Mouse (Mus musculus) kidney, embryonic 16.5 days (tissue): ENCODE results near the gene Ank. TPM values are rescaled to one million over a fixed set of nuclear protein-coding genes. Genes with fewer than 3 reads are reported as not detected.

Experiments used
- ATAC-seq: fragments of 200-750 bp; cut with Nextera tagmentation; 2 replicates; pipeline ENCODE4 v1.8.0; 2017; ENCODE audit warnings: moderate TSS enrichment; ENCODE audit not compliant: low FRiP score, low TSS enrichment
- H3K27ac ChIP-seq: fragments of 300-500 bp; sonication (generic); 2 replicates; pipeline ENCODE4 v1.5.1; 2014; ENCODE audit warnings: low read length
- H3K27me3 ChIP-seq: fragments of 300-500 bp; sonication (generic); 2 replicates; pipeline ENCODE4 v1.6.1; 2014; ENCODE audit warnings: low read length, control low read depth, mixed read lengths; ENCODE audit not compliant: insufficient read depth
- H3K36me3 ChIP-seq: fragments of 300-500 bp; sonication (generic); 2 replicates; pipeline ENCODE4 v1.6.1; 2014; ENCODE audit warnings: low read length, control low read depth, mixed read lengths; ENCODE audit not compliant: insufficient read depth
- H3K4me1 ChIP-seq: fragments of 300-500 bp; sonication (generic); 2 replicates; pipeline ENCODE4 v1.6.1; 2014; ENCODE audit warnings: low read length, control low read depth, mixed read lengths; ENCODE audit not compliant: insufficient read depth
- H3K4me2 ChIP-seq: fragments of 300-500 bp; sonication (generic); replicated peaks from 2 replicates; pipeline ENCODE4 v1.6.1; 2014; ENCODE audit warnings: low read depth, low read length
- H3K4me3 ChIP-seq: fragments of 300-500 bp; sonication (generic); 2 replicates; pipeline ENCODE4 v1.5.1; 2014; ENCODE audit warnings: mild to moderate bottlenecking, low read length
- H3K9ac ChIP-seq: fragments of 300-500 bp; sonication (generic); replicated peaks from 2 replicates; pipeline ENCODE4 v1.6.1; 2014; ENCODE audit warnings: low read length
- H3K9me3 ChIP-seq: fragments of 300-500 bp; sonication (generic); 2 replicates; pipeline ENCODE4 v1.6.1; 2016; ENCODE audit warnings: low read length, control low read depth
- WGBS: fragments of 180-500 bp; shearing (Covaris S2); extraction: QIAGEN DNeasy Blood & Tissue Kit; methylation state at CpG from one replicate; pipeline ENCODE4 v1.1.7; 2014; 5-methylcytosine and 5-hydroxymethylcytosine counted together
- polyA plus RNA-seq: library from polyadenylated mRNA; unstranded; fragments of >200 nt; fragmentation: Nextera tagmentation; extraction: Ambion mirVana; gene quantifications from 2 replicates; pipeline ENCODE4 v1.2.1, GENCODE M21; 2015

Ank gene
- polyA plus RNA-seq, 1 experiment from 2014 or later = 7.2 TPM

- Histone ChIP-seq H3K4me2 (no peak overlapping the region), H3K9me3 (no peaks in the 10 kb centered on the region; the same call in 1 of the 2 replicates), H3K27me3 (no peaks in the 10 kb centered on the region), H3K4me1 (0 out of 2 replicates have a peak, but pooled peaks cover 11% of the 10 kb centered on the region), H3K9ac (no peak overlapping the region), H3K27ac (no peak overlapping the region), H3K4me3 (no peak overlapping the region), H3K36me3 (no peaks in the 10 kb centered on the region)
- ATAC-seq = no peak
- 81% methylated on average over 4 of the region's 4 CpGs for WGBS
Observed at GRCm38 (mm10) chr15:27480333-27481015, 14.0 kb downstream of the Ank start.

GRCm38 (mm10) chr15:27481956-27482355 lies 15.5 kb downstream of the Ank start:
- H3K36me3 ChIP-seq = no peaks in the 10 kb centered on the region
- H3K4me3 ChIP-seq = no peak overlapping the region
- no peak overlapping the region for H3K4me2 ChIP-seq
- no peaks in the 10 kb centered on the region for H3K27me3 ChIP-seq
- H3K9ac ChIP-seq = no peak overlapping the region
- no peak for ATAC-seq
- H3K27ac ChIP-seq = no peak overlapping the region
- 81% methylated on average over 4 of the region's 4 CpGs for WGBS
- 0 out of 2 replicates have a peak, but pooled peaks cover 22% of the 10 kb centered on the region for H3K4me1 ChIP-seq
- no peaks in the 10 kb centered on the region for H3K9me3 ChIP-seq

GRCm38 (mm10) chr15:27483183-27483582 lies 16.7 kb downstream of the Ank start:
- ATAC-seq = 0 out of 2 replicates have a peak, but pooled peaks have one; percentile 19
- 52% methylated on average over 3 of the region's 3 CpGs for WGBS
- Histone ChIP-seq H3K9me3 (no peaks in the 10 kb centered on the region), H3K36me3 (no peaks in the 10 kb centered on the region), H3K9ac (no peak overlapping the region), H3K4me1 (0 out of 2 replicates have a peak, but pooled peaks cover 22% of the 10 kb centered on the region), H3K27ac (no peak overlapping the region), H3K27me3 (no peaks in the 10 kb centered on the region), H3K4me2 (no peak overlapping the region), H3K4me3 (no peak overlapping the region)

- Histone ChIP-seq H3K9me3 (no peaks in the 10 kb centered on the region), H3K27ac (no peak overlapping the region), H3K27me3 (no peaks in the 10 kb centered on the region), H3K4me3 (no peak overlapping the region), H3K4me1 (peaks cover 17% of the 10 kb centered on the region; the same call in 1 of the 2 replicates), H3K36me3 (no peaks in the 10 kb centered on the region), H3K4me2 (no peak overlapping the region), H3K9ac (no peak overlapping the region)
- no peak for ATAC-seq
- 38% methylated on average over 12 of the region's 12 CpGs for WGBS
Observed at GRCm38 (mm10) chr15:27485567-27486278, 19.2 kb downstream of the Ank start.

GRCm38 (mm10) chr15:27486279-27486618 lies 19.8 kb downstream of the Ank start:
- H3K4me1 ChIP-seq = peaks cover 17% of the 10 kb centered on the region; the same call in 1 of the 2 replicates
- no peak for ATAC-seq
- H3K4me3 ChIP-seq = no peak overlapping the region
- H3K27ac ChIP-seq = no peak overlapping the region
- H3K4me2 ChIP-seq = no peak overlapping the region
- 76% methylated on average over 5 of the region's 5 CpGs for WGBS
- no peak overlapping the region for H3K9ac ChIP-seq
- H3K36me3 ChIP-seq = no peaks in the 10 kb centered on the region
- H3K9me3 ChIP-seq = no peaks in the 10 kb centered on the region
- H3K27me3 ChIP-seq = no peaks in the 10 kb centered on the region

- ATAC-seq = no peak
- H3K4me1 ChIP-seq = peaks cover 17% of the 10 kb centered on the region; the same call in 1 of the 2 replicates
- H3K27me3 ChIP-seq = no peaks in the 10 kb centered on the region
- H3K9ac ChIP-seq = no peak overlapping the region
- H3K27ac ChIP-seq = no peak overlapping the region
- H3K4me3 ChIP-seq = no peak overlapping the region
- H3K36me3 ChIP-seq = no peaks in the 10 kb centered on the region
- H3K4me2 ChIP-seq = no peak overlapping the region
- no peaks in the 10 kb centered on the region for H3K9me3 ChIP-seq
- 42% methylated on average over 8 of the region's 8 CpGs for WGBS
Observed at GRCm38 (mm10) chr15:27487059-27487458, 20.6 kb downstream of the Ank start.

- Histone ChIP-seq H3K9ac (no peak overlapping the region), H3K4me3 (no peak overlapping the region), H3K27ac (no peak overlapping the region), H3K9me3 (no peaks in the 10 kb centered on the region), H3K4me1 (peaks cover 17% of the 10 kb centered on the region; the same call in 1 of the 2 replicates), H3K4me2 (no peak overlapping the region), H3K36me3 (no peaks in the 10 kb centered on the region), H3K27me3 (no peaks in the 10 kb centered on the region)
- WGBS = 58% methylated on average over 10 of the region's 10 CpGs
- no peak for ATAC-seq
Observed at GRCm38 (mm10) chr15:27488042-27488441, 21.6 kb downstream of the Ank start.

GRCm38 (mm10) chr15:27490676-27491075 lies 24.2 kb downstream of the Ank start:
- WGBS = 72% methylated on average over 9 of the region's 9 CpGs
- Histone ChIP-seq H3K27me3 (no peaks in the 10 kb centered on the region), H3K4me3 (no peak overlapping the region), H3K4me1 (peaks cover 17% of the 10 kb centered on the region), H3K36me3 (no peaks in the 10 kb centered on the region), H3K27ac (no peak overlapping the region), H3K9me3 (no peaks in the 10 kb centered on the region), H3K4me2 (no peak overlapping the region), H3K9ac (no peak overlapping the region)
- ATAC-seq = no peak

- ATAC-seq = no peak
- Histone ChIP-seq H3K36me3 (no peaks in the 10 kb centered on the region), H3K27ac (no peak overlapping the region), H3K9me3 (no peaks in the 10 kb centered on the region), H3K9ac (no peak overlapping the region), H3K4me2 (no peak overlapping the region), H3K4me3 (no peak overlapping the region), H3K27me3 (no peaks in the 10 kb centered on the region), H3K4me1 (peaks cover 12% of the 10 kb centered on the region)
- WGBS = 87% methylated on average over 8 of the region's 8 CpGs
Observed at GRCm38 (mm10) chr15:27491425-27492070, 25.1 kb downstream of the Ank start.
